Mouse (Mus musculus): ENCODE measurements around the gene Rhbdf2. TPM values are rescaled to one million over a fixed set of nuclear protein-coding genes. Genes with fewer than 3 reads are reported as not detected.

Gene Rhbdf2
- polyA plus RNA-seq, 1 experiment from 2014 or later: 9.8 TPM

- Histone ChIP-seq H3K9ac (no peak overlapping the region), H3K27ac (ENCODE audit: low read depth) (no peak overlapping the region), H3K9me3 (ENCODE audit: low read depth, low read length) (no peaks in the 10 kb centered on the region), H3K4me2 (no peak overlapping the region), H3K4me1 (ENCODE audit: insufficient read depth) (no peaks in the 10 kb centered on the region), H3K4me3 (ENCODE audit: low read depth, low read length) (no peak overlapping the region), H3K27me3 (ENCODE audit: insufficient read depth, low read length) (no peaks in the 10 kb centered on the region), H3K36me3 (ENCODE audit: insufficient read depth) (no peaks in the 10 kb centered on the region)
- ATAC-seq (ENCODE audit: insufficient read depth) (no peak), DNase-seq (peak; percentile 39)
- no peak for TF ChIP-seq CTCF (IDR thresholded peaks at IDR 0.05; ENCODE audit: low read depth)
- WGBS: 33% methylated on average over 12 of the region's 12 CpGs
Observed at GRCm38 (mm10) chr11:116630171-116630965, 3.5 kb upstream of the Rhbdf2 start.

- no peak for TF ChIP-seq CTCF (IDR thresholded peaks at IDR 0.05; ENCODE audit: low read depth)
- Histone ChIP-seq H3K4me2 (no peak overlapping the region), H3K27ac (ENCODE audit: low read depth) (no peak overlapping the region), H3K4me1 (ENCODE audit: insufficient read depth) (peaks cover 2% of the 10 kb centered on the region; the same call in 1 of the 2 replicates), H3K9ac (no peak overlapping the region), H3K4me3 (ENCODE audit: low read depth, low read length) (no peak overlapping the region), H3K9me3 (ENCODE audit: low read depth, low read length) (no peaks in the 10 kb centered on the region), H3K36me3 (ENCODE audit: insufficient read depth) (no peaks in the 10 kb centered on the region), H3K27me3 (ENCODE audit: insufficient read depth, low read length) (no peaks in the 10 kb centered on the region)
- DNase-seq (no peak), ATAC-seq (ENCODE audit: insufficient read depth) (no peak)
- WGBS: 81% methylated on average over 6 of the region's 6 CpGs
Observed at GRCm38 (mm10) chr11:116629472-116629871, 2.7 kb upstream of the Rhbdf2 start.

- DNase-seq (peak; percentile 97), ATAC-seq (ENCODE audit: insufficient read depth) (peak; percentile 65)
- Histone ChIP-seq H3K36me3 (ENCODE audit: insufficient read depth) (no peaks in the 10 kb centered on the region), H3K4me2 (no peak overlapping the region), H3K27me3 (ENCODE audit: insufficient read depth, low read length) (no peaks in the 10 kb centered on the region), H3K4me1 (ENCODE audit: insufficient read depth) (peaks cover 6% of the 10 kb centered on the region; the same call in 1 of the 2 replicates), H3K4me3 (ENCODE audit: low read depth, low read length) (no peak overlapping the region), H3K9ac (no peak overlapping the region), H3K27ac (ENCODE audit: low read depth) (no peak overlapping the region), H3K9me3 (ENCODE audit: low read depth, low read length) (no peaks in the 10 kb centered on the region)
- TF ChIP-seq CTCF (IDR thresholded peaks at IDR 0.05; ENCODE audit: low read depth): peak; percentile 100
- 37% methylated on average over 9 of the region's 9 CpGs for WGBS
Observed at GRCm38 (mm10) chr11:116628712-116629111, 1.9 kb upstream of the Rhbdf2 start.

GRCm38 (mm10) chr11:116627072-116628020 lies 527 bp upstream of the Rhbdf2 start:
- ATAC-seq (ENCODE audit: insufficient read depth): no peak
- peak; percentile 45 for DNase-seq
- Histone ChIP-seq H3K4me1 (ENCODE audit: insufficient read depth) (peaks cover 9% of the 10 kb centered on the region; the same call in 1 of the 2 replicates), H3K27ac (ENCODE audit: low read depth) (no peak overlapping the region), H3K4me2 (no peak overlapping the region), H3K9ac (no peak overlapping the region), H3K9me3 (ENCODE audit: low read depth, low read length) (no peaks in the 10 kb centered on the region), H3K27me3 (ENCODE audit: insufficient read depth, low read length) (no peaks in the 10 kb centered on the region), H3K4me3 (ENCODE audit: low read depth, low read length) (no peak overlapping the region), H3K36me3 (ENCODE audit: insufficient read depth) (no peaks in the 10 kb centered on the region)
- TF ChIP-seq CTCF (IDR thresholded peaks at IDR 0.05; ENCODE audit: low read depth): peak; percentile 41
- 35% methylated on average over 10 of the region's 10 CpGs for WGBS

- WGBS: 73% methylated on average over 17 of the region's 17 CpGs
- DNase-seq (peak; percentile 61), ATAC-seq (ENCODE audit: insufficient read depth) (no peak)
- no peaks in the 10 kb centered on the region for H3K27me3 ChIP-seq (ENCODE audit: insufficient read depth, low read length)
- peak; percentile 75 for TF ChIP-seq CTCF (IDR thresholded peaks at IDR 0.05; ENCODE audit: low read depth)
- H3K9ac ChIP-seq: no peak overlapping the region
- no peak overlapping the region for H3K4me3 ChIP-seq (ENCODE audit: low read depth, low read length)
- no peaks in the 10 kb centered on the region for H3K36me3 ChIP-seq (ENCODE audit: insufficient read depth)
- H3K27ac ChIP-seq (ENCODE audit: low read depth): no peak overlapping the region
- no peaks in the 10 kb centered on the region for H3K9me3 ChIP-seq (ENCODE audit: low read depth, low read length)
- H3K4me2 ChIP-seq: no peak overlapping the region
- H3K4me1 ChIP-seq (ENCODE audit: insufficient read depth): peaks cover 26% of the 10 kb centered on the region
Observed at GRCm38 (mm10) chr11:116625081-116626000, 1.5 kb downstream of the Rhbdf2 start.

- Histone ChIP-seq H3K4me3 (ENCODE audit: low read depth, low read length) (peak overlapping the region; percentile 70), H3K4me2 (peak overlapping the region; percentile 89), H3K9ac (peak overlapping the region; percentile 70), H3K9me3 (ENCODE audit: low read depth, low read length) (no peaks in the 10 kb centered on the region), H3K4me1 (ENCODE audit: insufficient read depth) (peaks cover 36% of the 10 kb centered on the region), H3K27ac (ENCODE audit: low read depth) (peak overlapping the region; percentile 40; the same call in 1 of the 2 replicates), H3K36me3 (ENCODE audit: insufficient read depth) (no peaks in the 10 kb centered on the region), H3K27me3 (ENCODE audit: insufficient read depth, low read length) (no peaks in the 10 kb centered on the region)
- ATAC-seq (ENCODE audit: insufficient read depth) (peak; percentile 25), DNase-seq (peak; percentile 88)
- WGBS: 11% methylated on average over 42 of the region's 42 CpGs
- TF ChIP-seq CTCF (IDR thresholded peaks at IDR 0.05; ENCODE audit: low read depth): 0 out of 2 replicates have a peak, but pooled peaks have one; percentile 6
Observed at GRCm38 (mm10) chr11:116624131-116624832, 2.5 kb downstream of the Rhbdf2 start.

Data from lung, embryonic 14.5 days (tissue).